12 mouse cellular contexts compared by ENCODE assay signal in genomic region chr7:84147746-84148145, GRCm38 (mm10).
"Had no signal": no experiment of that assay in that cellular context is flagged by ENCODE, and none has a peak within 500 bp of the region (broad histone marks: within the 10 kb centered on the region; RNA-seq: fewer than 3 reads in every experiment).

No protein-coding gene starts in this region.

- H3K4me2 ChIP-seq: hindbrain, embryonic 15.5 days; limb, embryonic 15.5 days; midbrain, embryonic 15.5 days had no signal

- DNase-seq: kidney, adult 8-10 months; kidney, postnatal 10 days; lung, adult 18-20 months; lung, postnatal 10 days; lung, postnatal 4 days; right cerebral cortex, postnatal 14 days; thymus, postnatal 14 days had no signal

- H3K36me3 ChIP-seq: hindbrain, embryonic 15.5 days; midbrain, embryonic 15.5 days had no signal

- H3K4me3 ChIP-seq: hindbrain, embryonic 15.5 days; left cerebral cortex, adult 2 months; limb, embryonic 15.5 days; midbrain, embryonic 10.5 days; midbrain, embryonic 15.5 days had no signal

- H3K27ac ChIP-seq: hindbrain, embryonic 15.5 days; left cerebral cortex, adult 2 months; limb, embryonic 15.5 days; midbrain, embryonic 10.5 days; midbrain, embryonic 15.5 days had no signal

- H3K9me3 ChIP-seq: hindbrain, embryonic 15.5 days; limb, embryonic 15.5 days; midbrain, embryonic 10.5 days; midbrain, embryonic 15.5 days had no signal

- ATAC-seq: midbrain, embryonic 15.5 days had no signal

- H3K9ac ChIP-seq: hindbrain, embryonic 15.5 days; limb, embryonic 15.5 days; midbrain, embryonic 15.5 days had no signal

- H3K27me3 ChIP-seq: hindbrain, embryonic 15.5 days; limb, embryonic 15.5 days; midbrain, embryonic 15.5 days had no signal
